Mouse (Mus musculus) ZHBTc4 (cell line): ENCODE measurements around the gene Aif1l.
A peak's percentile ranks its signal among the peaks of the same experiment; 100 is the strongest.
"Not testable (repeated sequence)": the region's sequence is repeated elsewhere in the genome, so short reads cannot be mapped to it uniquely, and the experiment has no call there.

ENCODE experiments used
- DNase-seq: peaks from one replicate; pipeline ENCODE4 v3.0.0-alpha.2; 2011; ENCODE audit warnings: low read depth, low spot score

The Aif1l gene

GRCm38 (mm10) chr2:31950058-31950871 is at the start of gene Aif1l:
Gene Aif1l, plus strand, starts transcription at chr2:31950139.
- peak; percentile 72 for DNase-seq

- no peak for DNase-seq
Measured at GRCm38 (mm10) chr2:31900932-31901331, 49.0 kb upstream of the Aif1l start.

- DNase-seq = peak; percentile 80
Measured at GRCm38 (mm10) chr2:31901659-31902362, 48.1 kb upstream of the Aif1l start.

GRCm38 (mm10) chr2:31904089-31904488 is 45.9 kb upstream of the Aif1l start:
- no peak for DNase-seq

- DNase-seq = peak; percentile 67
Measured at GRCm38 (mm10) chr2:31904622-31905021, 45.3 kb upstream of the Aif1l start.

- DNase-seq = no peak
Measured at GRCm38 (mm10) chr2:31905682-31906081, 44.3 kb upstream of the Aif1l start.

GRCm38 (mm10) chr2:31906407-31906806 is 43.5 kb upstream of the Aif1l start:
- DNase-seq = no peak

GRCm38 (mm10) chr2:31912575-31912974 is 37.4 kb upstream of the Aif1l start:
- no peak for DNase-seq

- not testable (repeated sequence) for DNase-seq
Measured at GRCm38 (mm10) chr2:31914213-31914612, 35.7 kb upstream of the Aif1l start.

GRCm38 (mm10) chr2:31915112-31915511 is 34.8 kb upstream of the Aif1l start:
- DNase-seq = peak; percentile 88

GRCm38 (mm10) chr2:31917636-31918035 is 32.3 kb upstream of the Aif1l start:
- DNase-seq = peak; percentile 59

GRCm38 (mm10) chr2:31923645-31924044 is 26.3 kb upstream of the Aif1l start:
- DNase-seq = no peak

GRCm38 (mm10) chr2:31924811-31925210 is 25.1 kb upstream of the Aif1l start:
- peak; percentile 56 for DNase-seq

GRCm38 (mm10) chr2:31925936-31926335 is 24.0 kb upstream of the Aif1l start:
- DNase-seq = no peak

GRCm38 (mm10) chr2:31929664-31930063 is 20.3 kb upstream of the Aif1l start:
- DNase-seq = no peak

- peak; percentile 61 for DNase-seq
Measured at GRCm38 (mm10) chr2:31934551-31934950, 15.4 kb upstream of the Aif1l start.

GRCm38 (mm10) chr2:31935054-31935453 is 14.9 kb upstream of the Aif1l start:
- no peak for DNase-seq

GRCm38 (mm10) chr2:31938298-31938697 is 11.6 kb upstream of the Aif1l start:
- DNase-seq = no peak

GRCm38 (mm10) chr2:31943011-31943410 is 6.9 kb upstream of the Aif1l start:
- DNase-seq = no peak

GRCm38 (mm10) chr2:31945580-31945979 is 4.4 kb upstream of the Aif1l start:
- DNase-seq = no peak

GRCm38 (mm10) chr2:31948392-31948791 is 1.5 kb upstream of the Aif1l start:
- DNase-seq = no peak

- no peak for DNase-seq
Measured at GRCm38 (mm10) chr2:31948801-31949200, 1.1 kb upstream of the Aif1l start.

GRCm38 (mm10) chr2:31950966-31951365 is 1.0 kb downstream of the Aif1l start:
- no peak for DNase-seq
